Mouse (Mus musculus) heart, postnatal 0 days (tissue): ENCODE measurements around the gene Izumo4.

ENCODE experiments used
- CTCF ChIP-seq: IDR thresholded peaks from 2 replicates; pipeline ENCODE4 v1.5.1; 2016; ENCODE audit warnings: antibody characterized with exemption, control low read depth, low read depth
- EP300 ChIP-seq: IDR thresholded peaks from 2 replicates; pipeline ENCODE4 v1.6.1; 2016; ENCODE audit warnings: antibody characterized with exemption, low read depth

GRCm38 (mm10) chr10:80748609-80749008 is 46.6 kb downstream of the Izumo4 start:
- no peak for TF ChIP-seq CTCF
- no peak for TF ChIP-seq EP300
